Mouse (Mus musculus) midbrain, embryonic 10.5 days (tissue): Measurements from ENCODE around the gene Kcnj8. TPM values are rescaled to one million over a fixed set of nuclear protein-coding genes. Genes with fewer than 3 reads are reported as not detected.
A peak's percentile ranks its signal among the peaks of the same experiment; 100 is the strongest.

ENCODE experiments used
- DNase-seq: peaks from one replicate; pipeline ENCODE4 v3.0.0-alpha.2; 2017; ENCODE audit warnings: low spot score
- H3K27ac ChIP-seq: fragments of 300-500 bp; sonication (generic); replicated peaks from 2 replicates; pipeline ENCODE4 v1.5.1; 2016; ENCODE audit warnings: mild to moderate bottlenecking
- H3K27me3 ChIP-seq: fragments of 300-500 bp; sonication (generic); 2 replicates; pipeline ENCODE4 v1.6.1; 2016; ENCODE audit warnings: low read depth, mild to moderate bottlenecking; ENCODE audit not compliant: poor library complexity, severe bottlenecking
- H3K36me3 ChIP-seq: fragments of 300-500 bp; sonication (generic); 2 replicates; pipeline ENCODE4 v1.6.1; 2016; ENCODE audit warnings: mild to moderate bottlenecking, moderate library complexity
- H3K4me1 ChIP-seq: fragments of 300-500 bp; sonication (generic); 2 replicates; pipeline ENCODE4 v1.6.1; 2016
- H3K4me3 ChIP-seq: fragments of 300-500 bp; sonication (generic); 2 replicates; pipeline ENCODE4 v1.5.1; 2016; ENCODE audit warnings: mild to moderate bottlenecking, moderate library complexity
- H3K9me3 ChIP-seq: fragments of 300-500 bp; sonication (generic); replicated peaks from 2 replicates; pipeline ENCODE4 v1.6.1; 2016; ENCODE audit warnings: mild to moderate bottlenecking
- WGBS: fragments of 180-500 bp; shearing (Covaris S2); methylation state at CpG from one replicate; pipeline ENCODE4 v1.1.7; 2016; 5-methylcytosine and 5-hydroxymethylcytosine counted together
- polyA plus RNA-seq: library from polyadenylated mRNA; unstranded; fragments of >200 nt; fragmentation: Nextera tagmentation; extraction: Ambion mirVana; gene quantifications from 2 replicates; pipeline ENCODE4 v1.2.1, GENCODE M21; 2016

The Kcnj8 gene
- polyA plus RNA-seq: 2.2 and 5.2 TPM in 2 replicates

DNA sequence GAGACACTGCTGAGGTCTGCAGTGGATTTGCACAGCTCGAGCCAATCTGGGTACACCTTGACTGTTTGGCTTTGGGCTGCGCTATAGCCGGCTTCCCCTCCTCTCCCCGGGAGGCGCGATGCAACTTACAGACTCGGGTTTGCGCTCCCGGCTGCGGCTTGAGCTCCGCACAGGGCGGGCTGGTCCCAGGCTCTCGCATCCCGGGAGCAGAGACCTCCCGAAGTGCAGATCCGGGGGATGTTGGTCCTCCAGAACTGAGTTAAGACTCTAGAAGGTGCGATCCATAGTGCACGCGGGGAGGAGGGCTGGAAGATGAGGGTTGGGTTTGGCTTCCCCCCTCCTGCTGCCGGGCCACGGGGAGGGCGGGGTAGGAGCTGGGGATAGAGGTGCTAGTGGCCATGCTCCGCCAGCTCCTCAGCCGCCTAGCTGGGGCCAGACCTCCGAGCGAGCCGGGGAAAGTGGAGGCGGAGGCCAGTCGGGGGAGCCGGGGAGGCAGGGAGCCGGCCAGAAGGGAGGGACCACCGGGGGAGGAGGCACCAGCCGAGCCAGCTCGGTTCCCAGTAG lies at the start of gene Kcnj8:
Kcnj8 (minus strand) TSS at position 560 of the 564 bp plus-strand sequence.
- no peaks in the 10 kb centered on the region for H3K9me3 ChIP-seq
- peaks cover 80% of the 10 kb centered on the region for H3K27me3 ChIP-seq
- H3K27ac ChIP-seq: 0 out of 2 replicates have a peak within 1 kb of the TSS, but pooled peaks have one; percentile 49
- peaks cover 30% of the 10 kb centered on the region for H3K4me1 ChIP-seq
- under 1% methylated on average over 34 of the region's 34 CpGs for WGBS
- peak; percentile 80 for DNase-seq
- H3K4me3 ChIP-seq: peak within 1 kb of the TSS; percentile 64
- no peaks in the 10 kb centered on the region for H3K36me3 ChIP-seq

DNA sequence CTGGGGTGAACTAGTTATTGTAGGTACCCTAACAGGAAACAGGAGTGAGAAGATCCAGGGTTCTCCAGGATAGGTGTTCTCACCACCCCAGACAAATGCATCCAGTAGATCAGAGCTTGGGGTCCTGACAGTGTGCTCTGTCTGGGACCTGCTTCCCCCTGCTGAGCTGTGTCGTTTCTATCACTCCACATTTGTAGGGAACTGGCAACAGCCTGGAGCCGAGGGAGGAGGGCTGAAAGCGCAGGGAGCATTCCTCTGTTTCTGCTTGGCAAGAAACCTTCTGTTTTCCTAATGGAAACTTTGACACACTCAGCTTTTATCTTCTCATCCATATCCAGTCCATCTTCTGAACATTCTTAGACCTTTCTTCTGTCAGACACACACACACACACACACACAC lies 45.2 kb upstream of the Kcnj8 start:
- Histone ChIP-seq H3K4me3 (no peak overlapping the region), H3K27me3 (no peaks in the 10 kb centered on the region), H3K9me3 (no peaks in the 10 kb centered on the region), H3K4me1 (no peaks in the 10 kb centered on the region), H3K36me3 (no peaks in the 10 kb centered on the region), H3K27ac (no peak overlapping the region)
- no peak for DNase-seq
- WGBS: 54% methylated on average over 3 of the region's 3 CpGs

DNA sequence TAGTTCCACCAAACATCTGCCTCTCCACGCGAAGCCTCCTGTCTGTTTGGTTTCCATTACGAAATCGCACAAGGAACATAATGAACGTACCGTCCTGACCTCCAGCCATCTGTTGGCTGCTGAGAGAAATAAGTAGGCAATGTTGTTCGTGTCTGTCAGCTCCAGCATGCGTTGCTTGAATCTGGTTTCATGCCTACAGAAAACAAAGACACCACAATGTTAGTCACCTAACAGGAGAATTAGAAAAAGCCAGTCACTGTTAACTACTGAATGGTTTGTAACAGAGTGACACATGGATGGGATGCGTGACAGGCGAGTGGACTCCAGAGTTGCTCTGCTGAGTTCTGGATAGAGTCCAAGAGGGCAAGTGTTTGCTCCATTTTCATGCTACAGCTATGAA lies 42.9 kb upstream of the Kcnj8 start:
- Histone ChIP-seq H3K27ac (no peak overlapping the region), H3K36me3 (no peaks in the 10 kb centered on the region), H3K27me3 (no peaks in the 10 kb centered on the region), H3K9me3 (no peaks in the 10 kb centered on the region), H3K4me3 (no peak overlapping the region), H3K4me1 (0 out of 2 replicates have a peak, but pooled peaks cover 5% of the 10 kb centered on the region)
- 92% methylated on average over 10 of the region's 10 CpGs for WGBS
- DNase-seq: no peak

DNA sequence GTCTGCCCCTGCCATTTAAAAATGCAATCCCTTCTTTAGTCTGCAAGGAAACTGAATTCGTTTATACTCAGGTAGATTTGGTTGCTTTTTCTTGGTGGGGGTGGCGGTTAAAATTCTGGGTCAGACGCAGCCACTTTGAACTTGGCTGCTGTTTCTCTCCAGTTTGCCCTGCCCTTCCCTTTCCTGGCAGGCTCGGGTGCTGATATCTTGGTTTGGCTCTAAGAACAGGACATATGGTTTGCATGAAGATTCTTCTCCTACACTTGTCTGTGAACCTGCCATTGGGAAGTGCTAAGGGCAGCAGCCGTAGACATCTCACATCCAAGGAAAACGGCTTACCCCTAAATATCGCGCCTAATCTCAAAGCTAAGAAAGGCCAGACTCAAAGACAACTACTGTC lies 41.0 kb upstream of the Kcnj8 start:
- Histone ChIP-seq H3K27ac (no peak overlapping the region), H3K4me3 (no peak overlapping the region), H3K36me3 (no peaks in the 10 kb centered on the region), H3K27me3 (no peaks in the 10 kb centered on the region), H3K9me3 (no peaks in the 10 kb centered on the region), H3K4me1 (0 out of 2 replicates have a peak, but pooled peaks cover 5% of the 10 kb centered on the region)
- DNase-seq: no peak
- WGBS: 89% methylated on average over 8 of the region's 8 CpGs

DNA sequence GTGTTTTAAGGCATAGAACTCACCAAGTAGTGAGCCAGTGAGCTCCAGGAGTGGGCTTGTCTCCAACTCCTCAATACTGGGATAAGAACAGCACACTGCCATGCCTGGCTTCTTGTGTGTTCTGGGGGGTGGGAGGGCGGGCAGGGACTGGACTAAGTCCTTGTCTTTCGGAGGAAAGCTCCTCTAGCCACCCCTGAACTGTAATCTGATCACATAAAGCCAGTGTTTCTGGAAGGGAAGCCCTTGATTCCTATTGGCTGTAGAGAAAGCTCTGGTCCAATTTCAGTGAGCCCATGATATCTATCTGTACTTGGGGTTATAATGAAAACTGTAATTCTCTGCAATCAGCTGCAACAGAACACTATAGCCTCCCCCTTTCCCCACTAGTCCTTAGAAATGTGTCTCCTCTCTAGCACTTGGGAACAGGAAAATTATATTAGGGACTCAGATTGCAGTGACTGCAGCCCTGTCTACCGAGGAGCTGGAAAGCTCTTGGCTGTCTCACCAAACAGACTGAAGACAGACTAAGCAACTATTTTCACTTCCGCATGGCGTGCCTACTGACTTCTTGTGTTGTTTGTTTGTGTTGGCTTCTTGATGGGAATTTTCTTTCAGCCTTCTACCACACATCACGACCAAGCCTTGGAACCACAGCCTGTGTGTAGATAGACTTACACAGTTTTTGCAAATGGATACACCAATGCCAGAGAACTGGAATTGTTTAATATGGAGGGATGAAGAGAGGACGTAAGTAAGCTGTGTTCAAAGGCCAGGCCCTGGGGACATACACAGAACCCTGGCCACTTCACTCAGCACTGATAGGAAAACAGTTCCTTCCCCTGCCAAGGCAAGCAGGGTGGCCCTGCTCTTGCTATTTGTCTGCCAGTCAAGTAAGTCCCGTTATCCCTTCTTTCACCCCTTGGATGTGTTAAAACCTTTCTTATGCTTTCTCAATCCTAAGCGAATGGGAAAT lies 38.3 kb upstream of the Kcnj8 start:
- H3K27ac ChIP-seq: no peak overlapping the region
- no peak for DNase-seq
- H3K9me3 ChIP-seq: no peaks in the 10 kb centered on the region
- no peaks in the 10 kb centered on the region for H3K36me3 ChIP-seq
- WGBS: 68% methylated on average over 9 of the region's 9 CpGs
- no peak overlapping the region for H3K4me3 ChIP-seq
- H3K4me1 ChIP-seq: 0 out of 2 replicates have a peak, but pooled peaks cover 5% of the 10 kb centered on the region
- H3K27me3 ChIP-seq: no peaks in the 10 kb centered on the region

DNA sequence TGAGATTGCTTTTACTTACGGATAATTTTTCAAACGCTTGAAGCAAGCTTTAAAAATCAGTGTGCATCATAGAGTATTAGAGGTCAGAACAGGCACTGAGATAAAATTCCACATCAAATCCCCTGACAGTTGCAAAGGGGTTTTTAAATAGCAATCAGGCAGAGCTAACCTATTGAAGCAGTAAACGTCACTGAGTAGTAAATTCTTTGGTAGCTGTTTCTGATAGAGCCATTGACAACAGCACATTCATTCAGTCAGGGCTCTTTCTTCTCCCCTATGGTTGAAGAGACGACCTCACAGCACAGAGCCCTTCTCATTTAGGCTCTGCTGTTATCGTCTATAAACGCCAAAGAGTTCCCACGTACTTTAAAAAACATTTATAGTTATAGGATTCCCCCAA lies 35.7 kb upstream of the Kcnj8 start:
- H3K9me3 ChIP-seq: no peaks in the 10 kb centered on the region
- no peak overlapping the region for H3K27ac ChIP-seq
- no peaks in the 10 kb centered on the region for H3K27me3 ChIP-seq
- H3K36me3 ChIP-seq: no peaks in the 10 kb centered on the region
- WGBS: 72% methylated on average over 7 of the region's 7 CpGs
- DNase-seq: no peak
- H3K4me3 ChIP-seq: no peak overlapping the region
- H3K4me1 ChIP-seq: peaks cover 9% of the 10 kb centered on the region; the same call in 1 of the 2 replicates

DNA sequence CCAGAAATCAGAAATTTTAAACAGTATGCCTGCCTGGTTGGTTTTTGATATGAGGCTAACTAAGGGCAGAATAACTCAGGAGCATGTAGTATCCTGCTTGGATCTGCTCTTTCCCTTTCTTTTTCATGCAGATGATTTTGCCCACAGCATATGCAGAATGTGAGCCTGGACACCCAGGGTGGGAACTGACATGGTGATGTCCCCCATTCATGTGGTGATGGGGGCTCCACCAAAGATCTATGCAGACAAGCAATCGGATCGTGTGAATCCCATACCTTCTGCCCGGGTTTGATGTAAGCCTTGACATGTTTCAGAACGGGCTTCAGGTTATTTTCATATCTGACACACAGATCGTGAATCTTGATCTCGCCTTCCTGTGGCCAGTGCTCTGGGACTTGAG lies 31.4 kb upstream of the Kcnj8 start:
- WGBS: 68% methylated on average over 6 of the region's 6 CpGs
- Histone ChIP-seq H3K4me3 (no peak overlapping the region), H3K9me3 (no peaks in the 10 kb centered on the region), H3K4me1 (peaks cover 3% of the 10 kb centered on the region; the same call in 1 of the 2 replicates), H3K27ac (no peak overlapping the region), H3K27me3 (no peaks in the 10 kb centered on the region), H3K36me3 (no peaks in the 10 kb centered on the region)
- no peak for DNase-seq

DNA sequence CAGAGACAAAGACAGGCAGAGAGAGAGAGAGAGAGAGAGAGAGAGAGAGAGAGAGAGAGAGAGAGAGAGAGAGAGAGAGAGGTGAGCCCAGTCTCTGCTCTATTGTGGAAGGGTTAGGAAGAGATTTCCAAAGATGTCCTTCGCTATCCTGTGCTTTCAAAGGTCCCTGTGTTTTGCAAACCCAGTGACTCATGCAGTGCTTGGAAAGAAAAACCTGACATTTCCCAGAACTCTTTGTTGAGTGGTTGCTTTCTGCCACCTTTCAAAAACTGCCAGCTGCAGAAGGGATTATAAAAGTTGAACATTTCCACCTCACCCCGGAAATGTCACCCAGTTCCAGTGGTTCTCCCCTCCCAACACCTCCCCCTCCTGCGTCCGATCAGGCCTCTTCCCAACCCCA lies 7.4 kb upstream of the Kcnj8 start:
- no peak for DNase-seq
- Histone ChIP-seq H3K36me3 (no peaks in the 10 kb centered on the region), H3K9me3 (no peaks in the 10 kb centered on the region), H3K4me1 (no peaks in the 10 kb centered on the region), H3K27ac (no peak overlapping the region), H3K4me3 (no peak overlapping the region), H3K27me3 (peaks cover 3% of the 10 kb centered on the region)
- 82% methylated on average over 4 of the region's 4 CpGs for WGBS

DNA sequence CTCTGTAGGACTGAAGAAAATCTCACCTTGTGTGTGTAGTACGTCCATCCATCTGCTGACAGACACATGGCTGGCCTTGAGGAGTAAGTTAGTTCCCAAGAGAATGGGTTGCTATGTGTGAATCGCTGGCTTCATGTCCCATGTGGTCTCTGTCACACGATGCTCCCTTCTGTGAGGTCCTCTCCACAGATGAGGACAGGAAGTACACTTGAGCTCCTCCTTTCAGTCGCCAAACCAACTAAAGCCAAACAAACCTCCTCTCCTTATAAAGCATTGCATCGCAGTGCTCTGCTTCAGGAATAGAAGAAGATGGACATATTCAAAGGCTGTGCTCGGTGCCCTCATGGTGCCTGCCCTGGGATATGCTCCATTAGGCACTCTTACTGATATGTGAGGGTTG lies 6.4 kb upstream of the Kcnj8 start:
- no peaks in the 10 kb centered on the region for H3K4me1 ChIP-seq
- 81% methylated on average over 6 of the region's 6 CpGs for WGBS
- H3K27me3 ChIP-seq: peaks cover 13% of the 10 kb centered on the region
- no peaks in the 10 kb centered on the region for H3K36me3 ChIP-seq
- H3K27ac ChIP-seq: no peak overlapping the region
- H3K4me3 ChIP-seq: no peak overlapping the region
- no peak for DNase-seq
- H3K9me3 ChIP-seq: no peaks in the 10 kb centered on the region

DNA sequence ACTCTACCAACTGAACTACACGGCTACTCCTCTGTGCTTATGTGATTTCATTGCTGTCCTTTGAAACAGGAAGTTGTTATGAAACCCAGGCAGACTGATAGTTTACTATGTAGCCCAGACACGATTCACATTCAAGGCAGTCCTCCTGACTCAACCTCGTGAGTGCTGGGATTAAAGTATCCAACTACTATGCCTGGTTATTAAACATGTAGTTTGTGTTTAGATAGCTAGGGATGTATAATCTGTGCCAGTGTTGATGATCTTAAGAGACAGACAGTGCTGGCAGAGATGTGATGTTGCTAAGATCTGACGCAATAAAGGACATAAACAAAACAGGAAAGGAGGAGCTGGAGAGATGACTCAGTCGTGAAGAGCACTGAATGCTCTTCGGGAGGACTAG lies 1.5 kb upstream of the Kcnj8 start:
- 70% methylated on average over 6 of the region's 6 CpGs for WGBS
- no peak overlapping the region for H3K4me3 ChIP-seq
- peaks cover 63% of the 10 kb centered on the region for H3K27me3 ChIP-seq
- H3K9me3 ChIP-seq: no peaks in the 10 kb centered on the region
- H3K27ac ChIP-seq: no peak overlapping the region
- peaks cover 30% of the 10 kb centered on the region for H3K4me1 ChIP-seq
- DNase-seq: no peak
- H3K36me3 ChIP-seq: no peaks in the 10 kb centered on the region

DNA sequence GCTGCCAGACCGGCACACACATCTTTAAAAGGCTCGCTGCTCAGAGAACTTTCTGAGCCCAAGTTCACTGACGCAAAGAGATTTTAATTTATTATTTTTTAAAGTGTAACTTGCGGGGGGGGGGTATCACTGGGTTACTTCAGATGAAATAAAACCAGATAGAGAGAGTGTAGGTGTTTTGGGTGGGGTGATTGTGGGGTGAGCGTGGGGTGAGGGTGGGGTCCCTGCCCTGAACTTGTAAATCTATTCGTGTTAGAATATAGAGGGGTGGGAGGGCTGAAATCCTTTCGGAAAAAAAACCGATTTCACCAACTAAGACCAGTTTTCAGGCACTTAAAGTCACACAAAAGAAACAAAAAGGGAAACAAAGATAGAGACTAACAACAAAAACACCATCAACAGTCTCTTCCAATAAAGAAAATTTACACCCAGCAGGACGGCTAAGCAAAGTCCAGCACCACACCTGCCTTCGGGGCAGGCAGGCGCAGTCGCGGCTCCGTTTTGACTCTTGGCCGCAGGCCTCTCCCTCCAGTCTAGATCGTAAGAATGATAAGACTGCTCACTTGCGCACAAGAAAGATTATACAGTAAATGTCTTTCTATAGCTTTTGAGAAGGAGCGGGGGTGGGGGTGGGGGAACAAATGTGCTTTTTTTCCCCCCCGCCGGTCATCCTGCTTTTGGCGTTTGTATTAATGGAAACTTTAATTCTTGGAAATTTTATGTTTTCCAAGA lies 381 bp upstream of the Kcnj8 start:
- DNase-seq: peak; percentile 33
- no peaks in the 10 kb centered on the region for H3K9me3 ChIP-seq
- WGBS: 4% methylated on average over 21 of the region's 21 CpGs
- H3K36me3 ChIP-seq: no peaks in the 10 kb centered on the region
- peak overlapping the region; percentile 64 for H3K4me3 ChIP-seq
- 0 out of 2 replicates have a peak overlapping the region, but pooled peaks have one; percentile 49 for H3K27ac ChIP-seq
- H3K27me3 ChIP-seq: peaks cover 74% of the 10 kb centered on the region
- H3K4me1 ChIP-seq: peaks cover 30% of the 10 kb centered on the region

DNA sequence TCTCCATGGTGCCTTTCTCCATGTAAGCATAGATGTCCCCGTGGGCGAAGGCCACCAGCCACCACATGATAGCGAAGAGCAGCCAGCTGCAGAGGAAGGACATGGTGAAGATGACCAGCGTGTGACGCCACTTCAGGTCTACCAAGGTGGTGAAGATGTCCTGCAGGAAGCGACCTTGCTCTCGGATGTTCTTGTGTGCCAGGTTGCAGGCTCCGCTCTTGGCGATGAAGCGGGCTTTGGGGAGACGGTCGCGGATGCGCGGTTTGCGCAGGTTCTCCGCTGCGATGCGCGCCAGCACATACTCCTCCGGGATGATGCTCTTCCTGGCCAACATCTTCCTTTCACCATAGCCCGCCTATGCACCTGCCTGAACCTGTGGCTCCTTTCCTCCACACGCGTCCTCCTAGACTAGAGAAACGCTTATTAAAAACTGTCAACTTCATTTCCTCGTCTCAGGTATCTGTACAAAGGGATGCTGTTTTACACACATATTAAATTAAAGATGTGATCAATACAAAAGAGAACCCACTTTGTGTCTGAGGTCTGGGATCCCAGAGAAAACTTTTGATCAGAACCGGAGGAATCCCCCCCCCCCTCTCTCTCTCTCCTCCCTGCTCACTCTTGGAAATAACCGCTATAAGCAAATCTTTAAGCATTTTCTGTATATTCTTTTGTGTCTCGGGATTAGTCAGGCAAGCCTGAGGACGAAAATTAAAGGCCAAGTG lies 1.2 kb downstream of the Kcnj8 start:
- DNase-seq: peak; percentile 45
- Histone ChIP-seq H3K4me3 (peak overlapping the region; percentile 64), H3K27me3 (peaks cover 84% of the 10 kb centered on the region), H3K27ac (no peak overlapping the region), H3K9me3 (no peaks in the 10 kb centered on the region), H3K4me1 (peaks cover 30% of the 10 kb centered on the region), H3K36me3 (no peaks in the 10 kb centered on the region)
- 6% methylated on average over 30 of the region's 30 CpGs for WGBS
